ENCODE assay signal across 8 mouse cellular contexts in genomic region chr4:134129482-134129881, GRCm38 (mm10). TPM values are rescaled to one million over a fixed set of nuclear protein-coding genes. Genes with fewer than 3 reads are reported as not detected.
DNase-seq lines count a peak whose midpoint lies in the region; ATAC-seq and TF ChIP-seq lines count a peak whose summit lies in the region.

No protein-coding gene starts in this region.

- no peak overlapping the region; the same call in 1 of the 2 replicates for H3K4me3 ChIP-seq in forebrain, embryonic 12.5 days (replicated peaks)
- H3K4me3 ChIP-seq in limb, embryonic 11.5 days (ENCODE audit: low read depth, low read length): peak overlapping the region; percentile 64
- no peak overlapping the region for H3K4me3 ChIP-seq in midbrain, embryonic 11.5 days (ENCODE audit: low read depth, low read length)
- no peak overlapping the region for H3K4me3 ChIP-seq in cerebellum, adult 2 months (replicated peaks; ENCODE audit: insufficient read depth, low read depth, low read length)

- H3K4me1 ChIP-seq in forebrain, embryonic 12.5 days: peaks cover 25% of the 10 kb centered on the region
- H3K4me1 ChIP-seq in limb, embryonic 11.5 days (ENCODE audit: control insufficient read depth, insufficient read depth, low read length): peaks cover 21% of the 10 kb centered on the region
- H3K4me1 ChIP-seq in midbrain, embryonic 11.5 days (ENCODE audit: control insufficient read depth, insufficient read depth, low read length): peaks cover 13% of the 10 kb centered on the region
- H3K4me1 ChIP-seq in cerebellum, adult 2 months (ENCODE audit: control insufficient read depth, insufficient read depth, low read length): peaks cover 6% of the 10 kb centered on the region

- peak overlapping the region; percentile 87 for H3K4me2 ChIP-seq in forebrain, embryonic 12.5 days
- H3K4me2 ChIP-seq in limb, embryonic 11.5 days (ENCODE audit: low read depth, severe bottlenecking): peak overlapping the region; percentile 89; the same call in 1 of the 2 replicates
- H3K4me2 ChIP-seq in midbrain, embryonic 11.5 days: peak overlapping the region; percentile 92

- no peaks in the 10 kb centered on the region for H3K9me3 ChIP-seq in forebrain, embryonic 12.5 days
- no peaks in the 10 kb centered on the region for H3K9me3 ChIP-seq in limb, embryonic 11.5 days (ENCODE audit: control insufficient read depth, low read length)
- H3K9me3 ChIP-seq in midbrain, embryonic 11.5 days (ENCODE audit: control insufficient read depth, low read length): no peaks in the 10 kb centered on the region

- WGBS in forebrain, embryonic 12.5 days: 47% methylated on average over 6 of the region's 6 CpGs
- 33% methylated on average over 6 of the region's 6 CpGs for WGBS in limb, embryonic 11.5 days
- 50% methylated on average over 6 of the region's 6 CpGs for WGBS in midbrain, embryonic 11.5 days
- 62% methylated on average over 6 of the region's 6 CpGs for WGBS in cerebellum, adult 2 months

- H3K27ac ChIP-seq in forebrain, embryonic 12.5 days: no peak overlapping the region
- peak overlapping the region; percentile 72; the same call in 1 of the 2 replicates for H3K27ac ChIP-seq in limb, embryonic 11.5 days (replicated peaks; ENCODE audit: low read depth, low read length)
- no peak overlapping the region for H3K27ac ChIP-seq in midbrain, embryonic 11.5 days (ENCODE audit: low read depth, low read length)
- no peak overlapping the region for H3K27ac ChIP-seq in cerebellum, adult 2 months (ENCODE audit: insufficient read depth, low read length)

- H3K36me3 ChIP-seq in forebrain, embryonic 12.5 days (replicated peaks): peaks cover 6% of the 10 kb centered on the region; the same call in 1 of the 2 replicates
- no peaks in the 10 kb centered on the region; the same call in 1 of the 2 replicates for H3K36me3 ChIP-seq in limb, embryonic 11.5 days (ENCODE audit: control insufficient read depth, insufficient read depth, low read length)
- no peaks in the 10 kb centered on the region; the same call in 1 of the 2 replicates for H3K36me3 ChIP-seq in midbrain, embryonic 11.5 days (ENCODE audit: control insufficient read depth, insufficient read depth, low read length)

- no peaks in the 10 kb centered on the region for H3K27me3 ChIP-seq in forebrain, embryonic 12.5 days
- H3K27me3 ChIP-seq in limb, embryonic 11.5 days (ENCODE audit: control insufficient read depth, insufficient read depth, low read length): no peaks in the 10 kb centered on the region
- H3K27me3 ChIP-seq in midbrain, embryonic 11.5 days (ENCODE audit: control insufficient read depth, insufficient read depth, low read length): no peaks in the 10 kb centered on the region
- no peaks in the 10 kb centered on the region for H3K27me3 ChIP-seq in cerebellum, adult 2 months (ENCODE audit: control insufficient read depth, insufficient read depth, low read length)

- peak; percentile 44 for DNase-seq in right cerebral cortex, adult 18-20 months
- DNase-seq in right cerebral cortex, postnatal 4 days: no peak
- no peak for DNase-seq in limb, embryonic 11.5 days (ENCODE audit: low spot score)
- DNase-seq in midbrain, embryonic 11.5 days (ENCODE audit: low spot score, missing footprints): no peak
- no peak for DNase-seq in gastrocnemius, postnatal 36 days
- no peak for DNase-seq in cerebellum, adult 11 months
- no peak for DNase-seq in cerebellum, adult 2 months

- intact Hi-C loops in gastrocnemius, postnatal 36 days (cut with DNase I): no loop called here

- ATAC-seq in forebrain, embryonic 12.5 days (ENCODE audit: low FRiP score): no peak
- no peak for ATAC-seq in limb, embryonic 11.5 days (ENCODE audit: insufficient number of reproducible peaks, low FRiP score, low TSS enrichment, low read depth)
- ATAC-seq in midbrain, embryonic 11.5 days (ENCODE audit: low FRiP score): no peak

- 0 out of 2 replicates have a peak overlapping the region, but pooled peaks have one; percentile 86 for H3K9ac ChIP-seq in forebrain, embryonic 12.5 days
- no peak overlapping the region for H3K9ac ChIP-seq in limb, embryonic 11.5 days (ENCODE audit: low read length)
- peak overlapping the region; percentile 89 for H3K9ac ChIP-seq in midbrain, embryonic 11.5 days (ENCODE audit: low read length)

- TF ChIP-seq CTCF in cerebellum, adult 2 months (IDR thresholded peaks at IDR 0.05; ENCODE audit: borderline replicate concordance, insufficient read depth, low read depth, low read length): no peak

- TF ChIP-seq POLR2A in cerebellum, adult 2 months (IDR thresholded peaks at IDR 0.05; ENCODE audit: borderline replicate concordance, insufficient read depth, low read length): no peak

RNA-seq across cellular contexts. Expression of gene Sh3bgrl3, which starts 0.9 kb away (rescaled TPM):
- 257 and 272 TPM in 2 replicates for polyA plus RNA-seq in forebrain, embryonic 12.5 days (2016; fragmentation: Nextera tagmentation; extraction: Ambion mirVana)
- polyA plus RNA-seq in limb, embryonic 11.5 days (2014; fragmentation: Nextera tagmentation; extraction: Ambion mirVana): 314 and 345 TPM in 2 replicates
- 308 and 312 TPM in 2 replicates for polyA plus RNA-seq in midbrain, embryonic 11.5 days (2014; fragmentation: Nextera tagmentation; extraction: Ambion mirVana)
- 10 to 100 TPM; 17.1 to 19.7 TPM for total RNA-seq in gastrocnemius, postnatal 36 days (2021)
- polyA plus RNA-seq in cerebellum, adult 2 months (2012; rRNA removed): 238 and 258 TPM in 2 replicates

RNA-seq across cellular contexts. Expression of gene Ubxn11, which starts 27.1 kb away (rescaled TPM):
- polyA plus RNA-seq in forebrain, embryonic 12.5 days (2016; fragmentation: Nextera tagmentation; extraction: Ambion mirVana): 5.8 and 7.9 TPM in 2 replicates
- 5.7 and 6.0 TPM in 2 replicates for polyA plus RNA-seq in limb, embryonic 11.5 days (2014; fragmentation: Nextera tagmentation; extraction: Ambion mirVana)
- 3.0 and 4.7 TPM in 2 replicates for polyA plus RNA-seq in midbrain, embryonic 11.5 days (2014; fragmentation: Nextera tagmentation; extraction: Ambion mirVana)
- total RNA-seq in gastrocnemius, postnatal 36 days (2021): 1 to 10 TPM; 1.4 to 2.1 TPM
- polyA plus RNA-seq in cerebellum, adult 2 months (2012; rRNA removed): 14.8 and 15.0 TPM in 2 replicates

RNA-seq across cellular contexts. Expression of gene Cd52, which starts 34.6 kb away (rescaled TPM):
- polyA plus RNA-seq in forebrain, embryonic 12.5 days (2016; fragmentation: Nextera tagmentation; extraction: Ambion mirVana): 3.8 and 3.9 TPM in 2 replicates
- 5.1 and 6.2 TPM in 2 replicates for polyA plus RNA-seq in limb, embryonic 11.5 days (2014; fragmentation: Nextera tagmentation; extraction: Ambion mirVana)
- 4.3 and 4.7 TPM in 2 replicates for polyA plus RNA-seq in midbrain, embryonic 11.5 days (2014; fragmentation: Nextera tagmentation; extraction: Ambion mirVana)
- total RNA-seq in gastrocnemius, postnatal 36 days (2021): 1 to 10 TPM; 1.1 to 1.9 TPM
- polyA plus RNA-seq in cerebellum, adult 2 months (2012; rRNA removed): 2.6 and 2.8 TPM in 2 replicates

RNA-seq across cellular contexts. Expression of gene Cep85, which starts 57.4 kb away (rescaled TPM):
- 30.5 and 32.3 TPM in 2 replicates for polyA plus RNA-seq in forebrain, embryonic 12.5 days (2016; fragmentation: Nextera tagmentation; extraction: Ambion mirVana)
- 26.6 and 33.8 TPM in 2 replicates for polyA plus RNA-seq in limb, embryonic 11.5 days (2014; fragmentation: Nextera tagmentation; extraction: Ambion mirVana)
- 26.6 and 27.1 TPM in 2 replicates for polyA plus RNA-seq in midbrain, embryonic 11.5 days (2014; fragmentation: Nextera tagmentation; extraction: Ambion mirVana)
- total RNA-seq in gastrocnemius, postnatal 36 days (2021): 10 to 100 TPM; 51.0 to 64.2 TPM
- 24.8 and 25.2 TPM in 2 replicates for polyA plus RNA-seq in cerebellum, adult 2 months (2012; rRNA removed)
